Mouse (Mus musculus) Patski (cell line): Measurements from ENCODE around the gene Gm35549. TPM values are rescaled to one million over a fixed set of nuclear protein-coding genes. Genes with fewer than 3 reads are reported as not detected.

Source experiments
- ATAC-seq: fragments of 100-300 bp; one replicate; pipeline ENCODE4 v1.8.0; 2021
- CTCF ChIA-PET: fragments of 350-600 bp; sonication (Branson Sonifier 250); formaldehyde crosslinking; loops from one replicate; lab custom pipeline; 2022; ENCODE audit warnings: inconsistent platforms; lab: Charles Lee
- POLR2A ChIA-PET: fragments of 350-600 bp; sonication (Branson Sonifier 250); formaldehyde crosslinking; loops from one replicate; lab custom pipeline; 2022; ENCODE audit warnings: antibody characterized with exemption, inconsistent platforms; lab: Charles Lee
- DNase-seq: peaks from one replicate; pipeline ENCODE4 v3.0.0-alpha.2; 2011; ENCODE audit warnings: low read depth, low spot score
- H3K27me3 ChIP-seq: fragments of 371-371 bp; one replicate; pipeline ENCODE4 v1.5.1; 2021
- CTCF ChIP-seq: fragments of 100-300 bp; IDR thresholded peaks from one replicate; pipeline ENCODE4 v1.5.1; 2021
- in situ Hi-C: fragments of 300-500 bp; cut with MboI; formaldehyde crosslinking; loops from 3 replicates; pipeline ENCODE4 v1.11.1; 2018; ENCODE audit warnings: low pct_unique_long_range_greater_than_20kb, mixed read lengths
- polyA plus RNA-seq: library from polyadenylated mRNA; unstranded; gene quantifications from one replicate; pipeline ENCODE4 v1.2.3, GENCODE M21; 2021

Gene Gm35549
- polyA plus RNA-seq, 1 experiment from 2014 or later: 0.82 TPM

DNA sequence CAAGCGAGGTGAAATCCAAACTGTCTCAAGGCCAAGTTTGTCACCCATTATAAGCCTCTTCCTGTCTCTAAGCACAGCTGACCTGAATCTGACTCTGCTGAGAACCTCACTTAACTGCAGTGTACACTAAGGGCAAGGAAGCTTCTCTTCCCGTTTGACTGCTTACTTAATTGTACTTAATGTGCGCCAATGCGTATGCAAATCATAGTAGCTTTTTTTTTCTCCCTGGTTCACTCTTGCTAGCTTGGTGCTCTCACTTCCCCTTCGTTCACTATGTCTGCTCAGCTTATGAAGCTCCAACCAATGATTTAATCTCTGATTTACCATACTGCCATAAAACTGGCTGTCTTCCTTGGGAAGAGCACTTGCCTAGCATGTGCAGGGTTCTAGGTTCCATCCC, 58.6 kb downstream of the Gm35549 start:
- CTCF ChIA-PET: no interaction called here

More for the DNA sequence above, 58.6 kb downstream of the Gm35549 start:
- TF ChIP-seq CTCF: no peak
- POLR2A ChIA-PET: no interaction called here
- H3K27me3 ChIP-seq: peaks cover 81% of the 10 kb centered on the region
- DNase-seq (no peak), ATAC-seq (no peak)
- in situ Hi-C loops: no loop called here

Other genes with a start within 250 kb of the Gm35549 start
- not detected for gene Topaz1, start 96.7 kb downstream of the Gm35549 start, polyA plus RNA-seq
- 9.3 TPM for gene Tcaim, start 38.5 kb downstream of the Gm35549 start, polyA plus RNA-seq
- gene Zfp445, start 22.0 kb upstream of the Gm35549 start, polyA plus RNA-seq: 53.2 TPM
- gene Zkscan7, start 41.6 kb upstream of the Gm35549 start, polyA plus RNA-seq: 5.3 TPM
- 3.2 TPM for gene Zfp105, start 79.0 kb upstream of the Gm35549 start, polyA plus RNA-seq
- gene 1110059G10Rik, start 107.0 kb upstream of the Gm35549 start, polyA plus RNA-seq: 18.6 TPM
- 14.0 TPM for gene Kif15, start 107.0 kb upstream of the Gm35549 start, polyA plus RNA-seq
- 8.2 TPM for gene Tmem42, start 177.3 kb upstream of the Gm35549 start, polyA plus RNA-seq
- 0.74 TPM for gene Tgm4, start 190.7 kb upstream of the Gm35549 start, polyA plus RNA-seq